ENCODE assay signal across 25 mouse cellular contexts in the genomic region with DNA sequence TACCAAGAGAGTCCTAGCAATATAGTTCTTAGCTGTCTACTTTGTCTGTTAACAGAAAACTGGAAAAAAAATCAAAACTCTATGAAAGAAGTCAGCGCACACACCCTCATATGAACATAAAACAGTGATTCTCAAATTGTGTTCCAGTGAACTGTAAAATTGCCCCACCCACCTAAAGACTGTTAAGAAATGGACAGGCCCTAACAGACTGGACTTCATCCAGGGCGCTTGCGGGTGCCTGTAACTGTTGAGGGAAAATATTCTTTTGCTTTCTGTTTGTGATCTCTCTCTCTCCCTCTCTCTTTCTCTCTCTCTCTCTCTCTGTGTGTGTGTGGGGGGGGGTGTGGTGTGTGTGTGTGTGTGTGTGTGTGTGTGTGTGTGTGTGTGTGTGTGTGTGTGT.
"Had no signal": no experiment of that assay in that cellular context is flagged by ENCODE, and none has a peak within 500 bp of the region (broad histone marks: within the 10 kb centered on the region; RNA-seq: fewer than 3 reads in every experiment).

No protein-coding gene starts in this region.

- ATAC-seq: hindbrain, embryonic 16.5 days; inflammation-experienced regulatory T-cells, adult 6 months; intestine, embryonic 15.5 days; intestine, postnatal 0 days had no signal

- H3K27ac ChIP-seq: heart, adult 2 months; heart, embryonic 13.5 days; heart, embryonic 15.5 days; hindbrain, embryonic 10.5 days; hindbrain, embryonic 12.5 days; hindbrain, embryonic 14.5 days; intestine, embryonic 15.5 days; left cerebral cortex, adult 2 months; limb, embryonic 10.5 days; limb, embryonic 12.5 days; liver, embryonic 13.5 days; liver, embryonic 15.5 days had no signal

- H3K9me3 ChIP-seq: heart, embryonic 13.5 days; heart, embryonic 15.5 days; hindbrain, embryonic 10.5 days; hindbrain, embryonic 12.5 days; intestine, embryonic 15.5 days; limb, embryonic 10.5 days; limb, embryonic 12.5 days; liver, embryonic 13.5 days; liver, embryonic 15.5 days had no signal

- H3K27me3 ChIP-seq: heart, embryonic 13.5 days; heart, embryonic 15.5 days; intestine, embryonic 15.5 days; limb, embryonic 12.5 days; liver, embryonic 13.5 days; liver, embryonic 15.5 days had no signal

- H3K9ac ChIP-seq: heart, embryonic 13.5 days; heart, embryonic 15.5 days; hindbrain, embryonic 12.5 days; hindbrain, embryonic 14.5 days; intestine, embryonic 15.5 days; limb, embryonic 12.5 days; liver, embryonic 13.5 days; liver, embryonic 15.5 days had no signal

- H3K4me3 ChIP-seq: heart, adult 2 months; heart, embryonic 13.5 days; heart, embryonic 15.5 days; hindbrain, embryonic 10.5 days; hindbrain, embryonic 12.5 days; intestine, embryonic 15.5 days; left cerebral cortex, adult 2 months; limb, embryonic 10.5 days; limb, embryonic 12.5 days; liver, embryonic 13.5 days; liver, embryonic 15.5 days had no signal

- H3K4me2 ChIP-seq: heart, embryonic 11.5 days; heart, embryonic 13.5 days; heart, embryonic 15.5 days; hindbrain, embryonic 12.5 days; hindbrain, embryonic 14.5 days; intestine, embryonic 15.5 days; limb, embryonic 12.5 days; liver, embryonic 11.5 days; liver, embryonic 13.5 days; liver, embryonic 15.5 days had no signal

- H3K4me1 ChIP-seq: heart, embryonic 13.5 days; heart, embryonic 15.5 days; hindbrain, embryonic 10.5 days; hindbrain, embryonic 12.5 days; intestine, embryonic 15.5 days; liver, embryonic 13.5 days; liver, embryonic 15.5 days had no signal

- DNase-seq: gastrocnemius, postnatal 25 days; heart, adult 2 months; heart, postnatal 14 days; heart, postnatal 36 days; kidney, adult 18-20 months; kidney, adult 8-10 months; kidney, postnatal 10 days; kidney, postnatal 4 days; liver; liver, embryonic 13.5 days had no signal

- H3K36me3 ChIP-seq: heart, embryonic 13.5 days; heart, embryonic 15.5 days; hindbrain, embryonic 10.5 days; hindbrain, embryonic 12.5 days; intestine, embryonic 15.5 days; limb, embryonic 10.5 days; limb, embryonic 12.5 days; liver, embryonic 13.5 days; liver, embryonic 15.5 days had no signal
